Mouse (Mus musculus): ENCODE measurements at regions not wholly inside any gene's neighbourhood (a gene's known extent, or its start where the extent isn't known, plus 50 kb on each side); places are given as distances from the start of the nearest gene placed in this dataset.

- Histone ChIP-seq H3K4me2 (no peak overlapping the region), H3K9me3 (replicated peaks) (no peaks in the 10 kb centered on the region), H3K4me3 (no peak overlapping the region), H3K36me3 (no peaks in the 10 kb centered on the region), H3K4me1 (no peaks in the 10 kb centered on the region), H3K27ac (no peak overlapping the region), H3K9ac (no peak overlapping the region), H3K27me3 (replicated peaks) (no peaks in the 10 kb centered on the region)
- no peak for ATAC-seq
- 56% methylated on average over 9 of the region's 9 CpGs for WGBS (ENCODE audit: insufficient replicate concordance)
Observed at GRCm38 (mm10) chr3:38820787-38821186, 66.0 kb upstream of the Fat4 start.

- H3K27me3 ChIP-seq (replicated peaks), result no peaks in the 10 kb centered on the region
- WGBS (ENCODE audit: insufficient replicate concordance), result 75% methylated on average over 7 of the region's 7 CpGs
- H3K36me3 ChIP-seq, result no peaks in the 10 kb centered on the region
- H3K4me3 ChIP-seq, result no peak overlapping the region
- no peak overlapping the region for H3K4me2 ChIP-seq
- ATAC-seq, result no peak
- no peaks in the 10 kb centered on the region for H3K4me1 ChIP-seq
- no peaks in the 10 kb centered on the region for H3K9me3 ChIP-seq (replicated peaks)
- H3K27ac ChIP-seq, result no peak overlapping the region
- H3K9ac ChIP-seq, result no peak overlapping the region
Observed at GRCm38 (mm10) chr3:38820315-38820714, 66.4 kb upstream of the Fat4 start.

GRCm38 (mm10) chr3:38817651-38818050 lies 69.1 kb upstream of the Fat4 start:
- H3K27ac ChIP-seq, result no peak overlapping the region
- no peaks in the 10 kb centered on the region for H3K36me3 ChIP-seq
- H3K9me3 ChIP-seq (replicated peaks), result no peaks in the 10 kb centered on the region
- no peak overlapping the region for H3K4me3 ChIP-seq
- 64% methylated on average over 5 of the region's 5 CpGs for WGBS (ENCODE audit: insufficient replicate concordance)
- H3K4me2 ChIP-seq, result no peak overlapping the region
- no peak overlapping the region for H3K9ac ChIP-seq
- no peaks in the 10 kb centered on the region for H3K4me1 ChIP-seq
- no peaks in the 10 kb centered on the region for H3K27me3 ChIP-seq (replicated peaks)
- ATAC-seq, result no peak

GRCm38 (mm10) chr3:38812457-38812856 lies 74.3 kb upstream of the Fat4 start:
- WGBS (ENCODE audit: insufficient replicate concordance), result 71% methylated on average over 4 of the region's 4 CpGs
- no peaks in the 10 kb centered on the region for H3K36me3 ChIP-seq
- no peaks in the 10 kb centered on the region for H3K4me1 ChIP-seq
- no peaks in the 10 kb centered on the region for H3K27me3 ChIP-seq (replicated peaks)
- ATAC-seq, result no peak
- no peak overlapping the region for H3K4me3 ChIP-seq
- no peak overlapping the region for H3K9ac ChIP-seq
- H3K9me3 ChIP-seq (replicated peaks), result no peaks in the 10 kb centered on the region
- no peak overlapping the region for H3K4me2 ChIP-seq
- H3K27ac ChIP-seq, result no peak overlapping the region

- H3K9me3 ChIP-seq (replicated peaks), result no peaks in the 10 kb centered on the region
- ATAC-seq, result no peak
Observed at GRCm38 (mm10) chr3:38811635-38812034, 75.1 kb upstream of the Fat4 start.

GRCm38 (mm10) chr3:38806469-38807055 lies 80.2 kb upstream of the Fat4 start:
- Histone ChIP-seq H3K9ac (no peak overlapping the region), H3K4me1 (no peaks in the 10 kb centered on the region), H3K27me3 (replicated peaks) (no peaks in the 10 kb centered on the region), H3K4me2 (no peak overlapping the region), H3K4me3 (no peak overlapping the region), H3K9me3 (replicated peaks) (no peaks in the 10 kb centered on the region), H3K27ac (no peak overlapping the region), H3K36me3 (no peaks in the 10 kb centered on the region)
- no peak for ATAC-seq
- 44% methylated on average over 1 of the region's 1 CpGs for WGBS (ENCODE audit: insufficient replicate concordance)

More at GRCm38 (mm10) chr3:38811635-38812034, 75.1 kb upstream of the Fat4 start:
- Histone ChIP-seq H3K27me3 (replicated peaks) (no peaks in the 10 kb centered on the region), H3K4me2 (no peak overlapping the region), H3K4me3 (no peak overlapping the region), H3K27ac (no peak overlapping the region), H3K4me1 (no peaks in the 10 kb centered on the region), H3K36me3 (no peaks in the 10 kb centered on the region), H3K9ac (no peak overlapping the region)
- WGBS (ENCODE audit: insufficient replicate concordance), result 77% methylated on average over 8 of the region's 8 CpGs

GRCm38 (mm10) chr3:38806036-38806435 lies 80.7 kb upstream of the Fat4 start:
- H3K4me3 ChIP-seq, result no peak overlapping the region
- no peak for ATAC-seq
- no peak overlapping the region for H3K27ac ChIP-seq
- no peaks in the 10 kb centered on the region for H3K9me3 ChIP-seq (replicated peaks)
- H3K9ac ChIP-seq, result no peak overlapping the region
- no peaks in the 10 kb centered on the region for H3K27me3 ChIP-seq (replicated peaks)
- no peaks in the 10 kb centered on the region for H3K4me1 ChIP-seq
- no peak overlapping the region for H3K4me2 ChIP-seq
- H3K36me3 ChIP-seq, result no peaks in the 10 kb centered on the region
- 64% methylated on average over 5 of the region's 5 CpGs for WGBS (ENCODE audit: insufficient replicate concordance)

GRCm38 (mm10) chr3:38795646-38796301 lies 91.0 kb upstream of the Fat4 start:
- Histone ChIP-seq H3K9me3 (replicated peaks) (no peaks in the 10 kb centered on the region), H3K4me3 (no peak overlapping the region), H3K36me3 (no peaks in the 10 kb centered on the region), H3K27me3 (replicated peaks) (no peaks in the 10 kb centered on the region), H3K27ac (no peak overlapping the region), H3K4me1 (no peaks in the 10 kb centered on the region), H3K4me2 (no peak overlapping the region), H3K9ac (no peak overlapping the region)
- 66% methylated on average over 11 of the region's 11 CpGs for WGBS (ENCODE audit: insufficient replicate concordance)
- no peak for ATAC-seq

- Histone ChIP-seq H3K9me3 (replicated peaks) (no peaks in the 10 kb centered on the region), H3K4me1 (no peaks in the 10 kb centered on the region), H3K27me3 (replicated peaks) (no peaks in the 10 kb centered on the region), H3K27ac (no peak overlapping the region), H3K4me2 (no peak overlapping the region), H3K9ac (no peak overlapping the region), H3K36me3 (no peaks in the 10 kb centered on the region), H3K4me3 (no peak overlapping the region)
- ATAC-seq, result no peak
- WGBS (ENCODE audit: insufficient replicate concordance), result 64% methylated on average over 3 of the region's 3 CpGs
Observed at GRCm38 (mm10) chr3:38793221-38793620, 93.5 kb upstream of the Fat4 start.

- H3K36me3 ChIP-seq, result no peaks in the 10 kb centered on the region
- no peaks in the 10 kb centered on the region for H3K27me3 ChIP-seq (replicated peaks)
- H3K27ac ChIP-seq, result no peak overlapping the region
- no peak overlapping the region for H3K4me2 ChIP-seq
- no peak overlapping the region for H3K9ac ChIP-seq
- no peak for ATAC-seq
- 54% methylated on average over 2 of the region's 2 CpGs for WGBS (ENCODE audit: insufficient replicate concordance)
- no peak overlapping the region for H3K4me3 ChIP-seq
- no peaks in the 10 kb centered on the region for H3K9me3 ChIP-seq (replicated peaks)
- H3K4me1 ChIP-seq, result no peaks in the 10 kb centered on the region
Observed at GRCm38 (mm10) chr3:38788751-38789150, 98.0 kb upstream of the Fat4 start.

- Histone ChIP-seq H3K9ac (no peak overlapping the region), H3K27ac (no peak overlapping the region), H3K36me3 (no peaks in the 10 kb centered on the region), H3K4me3 (no peak overlapping the region), H3K4me1 (no peaks in the 10 kb centered on the region), H3K4me2 (no peak overlapping the region), H3K27me3 (replicated peaks) (no peaks in the 10 kb centered on the region), H3K9me3 (replicated peaks) (no peaks in the 10 kb centered on the region)
- WGBS (ENCODE audit: insufficient replicate concordance), result 63% methylated on average over 6 of the region's 6 CpGs
- ATAC-seq, result no peak
Observed at GRCm38 (mm10) chr3:38783711-38784110, 103.0 kb upstream of the Fat4 start.

- no peaks in the 10 kb centered on the region for H3K9me3 ChIP-seq (replicated peaks)
- H3K4me1 ChIP-seq, result no peaks in the 10 kb centered on the region
- H3K36me3 ChIP-seq, result no peaks in the 10 kb centered on the region
- no peak overlapping the region for H3K4me2 ChIP-seq
- WGBS (ENCODE audit: insufficient replicate concordance), result 78% methylated on average over 3 of the region's 3 CpGs
- ATAC-seq, result no peak
- H3K27me3 ChIP-seq (replicated peaks), result no peaks in the 10 kb centered on the region
- H3K27ac ChIP-seq, result no peak overlapping the region
- no peak overlapping the region for H3K9ac ChIP-seq
- H3K4me3 ChIP-seq, result no peak overlapping the region
Observed at GRCm38 (mm10) chr3:38783051-38783450, 103.7 kb upstream of the Fat4 start.

All from liver, embryonic 12.5 days (tissue).